In genomic region chr8:22047699-22048464, GRCm38 (mm10) we compare ENCODE assay signal across 8 mouse cellular contexts. TPM values are rescaled to one million over a fixed set of nuclear protein-coding genes. Genes with fewer than 3 reads are reported as not detected.
A peak's percentile ranks its signal among the peaks of the same experiment; 100 is the strongest.
DNase-seq lines count a peak whose midpoint lies in the region; ATAC-seq and TF ChIP-seq lines count a peak whose summit lies in the region.

No protein-coding gene starts in this region.

- H3K27ac ChIP-seq in forebrain, embryonic 13.5 days: no peak overlapping the region
- H3K27ac ChIP-seq in intestine, embryonic 16.5 days (ENCODE audit: low read length): no peak overlapping the region
- no peak overlapping the region for H3K27ac ChIP-seq in liver, embryonic 14.5 days
- H3K27ac ChIP-seq in neural tube, embryonic 12.5 days: no peak overlapping the region

- H3K27me3 ChIP-seq in forebrain, embryonic 13.5 days: no peaks in the 10 kb centered on the region
- H3K27me3 ChIP-seq in intestine, embryonic 16.5 days (replicated peaks; ENCODE audit: control insufficient read depth, insufficient read depth, low read length): no peaks in the 10 kb centered on the region
- H3K27me3 ChIP-seq in liver, embryonic 14.5 days (ENCODE audit: control insufficient read depth, insufficient read depth, low read length): no peaks in the 10 kb centered on the region
- H3K27me3 ChIP-seq in neural tube, embryonic 12.5 days (replicated peaks): no peaks in the 10 kb centered on the region

- ATAC-seq in frontal cortex, adult (ENCODE audit: low TSS enrichment): peak; percentile 77
- ATAC-seq in CD4-positive, CD25-positive, alpha-beta regulatory T cell, adult 4 months: peak; percentile 71
- peak; percentile 30; the same call in 1 of the 2 replicates for ATAC-seq in forebrain, embryonic 13.5 days
- ATAC-seq in intestine, embryonic 16.5 days: peak; percentile 93
- ATAC-seq in liver, embryonic 14.5 days (ENCODE audit: insufficient read depth): peak; percentile 84
- peak; percentile 58; the same call in 1 of the 2 replicates for ATAC-seq in neural tube, embryonic 12.5 days (ENCODE audit: low FRiP score, low read depth)

- H3K4me3 ChIP-seq in forebrain, embryonic 13.5 days: no peak overlapping the region
- no peak overlapping the region for H3K4me3 ChIP-seq in intestine, embryonic 16.5 days (ENCODE audit: low read length)
- no peak overlapping the region for H3K4me3 ChIP-seq in liver, embryonic 14.5 days (ENCODE audit: insufficient read depth in 1 of 2, low read depth in 2 of 2, low read length in 2 of 2)
- no peak overlapping the region for H3K4me3 ChIP-seq in neural tube, embryonic 12.5 days

- H3K36me3 ChIP-seq in forebrain, embryonic 13.5 days (ENCODE audit: poor library complexity, severe bottlenecking): no peaks in the 10 kb centered on the region
- no peaks in the 10 kb centered on the region for H3K36me3 ChIP-seq in intestine, embryonic 16.5 days (ENCODE audit: control insufficient read depth, insufficient read depth, low read length)
- H3K36me3 ChIP-seq in liver, embryonic 14.5 days (replicated peaks; ENCODE audit: control insufficient read depth, insufficient read depth, low read depth): peaks cover under 1% of the 10 kb centered on the region
- H3K36me3 ChIP-seq in neural tube, embryonic 12.5 days: no peaks in the 10 kb centered on the region

- H3K9ac ChIP-seq in forebrain, embryonic 13.5 days: no peak overlapping the region
- H3K9ac ChIP-seq in intestine, embryonic 16.5 days (ENCODE audit: low read depth, low read length): no peak overlapping the region
- H3K9ac ChIP-seq in liver, embryonic 14.5 days (replicated peaks): no peak overlapping the region
- H3K9ac ChIP-seq in neural tube, embryonic 12.5 days: no peak overlapping the region

- TF ChIP-seq CTCF in liver, embryonic 14.5 days (IDR thresholded peaks at IDR 0.05; ENCODE audit: low read depth): peak; percentile 89

- H3K9me3 ChIP-seq in forebrain, embryonic 13.5 days (replicated peaks): no peaks in the 10 kb centered on the region
- no peaks in the 10 kb centered on the region for H3K9me3 ChIP-seq in intestine, embryonic 16.5 days (ENCODE audit: control insufficient read depth, low read length)
- H3K9me3 ChIP-seq in liver, embryonic 14.5 days (ENCODE audit: control insufficient read depth, low read length): no peaks in the 10 kb centered on the region
- H3K9me3 ChIP-seq in neural tube, embryonic 12.5 days: no peaks in the 10 kb centered on the region

- DNase-seq in frontal cortex, postnatal 10 days (ENCODE audit: low spot score in 2 of 2): no peak
- DNase-seq in c-Kit-positive CD71-positive TER-119-positive erythroid progenitor cells, embryonic 14.5 days (ENCODE audit: low spot score): peak; percentile 59
- peak in 1 of 3 experiments; percentile 39 for DNase-seq in liver, embryonic 14.5 days (ENCODE audit: low read depth in 3 of 3, low spot score in 3 of 3)

- WGBS in forebrain, embryonic 13.5 days: 63% methylated on average over 2 of the region's 2 CpGs
- WGBS in intestine, embryonic 16.5 days: 51% methylated on average over 2 of the region's 2 CpGs
- 62% methylated on average over 2 of the region's 2 CpGs for WGBS in liver, embryonic 14.5 days (ENCODE audit: insufficient replicate concordance)
- WGBS in neural tube, embryonic 12.5 days: 50% methylated on average over 2 of the region's 2 CpGs

- H3K4me2 ChIP-seq in forebrain, embryonic 13.5 days: no peak overlapping the region
- no peak overlapping the region for H3K4me2 ChIP-seq in intestine, embryonic 16.5 days (ENCODE audit: low read depth, low read length)
- H3K4me2 ChIP-seq in liver, embryonic 14.5 days (ENCODE audit: low read depth): no peak overlapping the region
- no peak overlapping the region for H3K4me2 ChIP-seq in neural tube, embryonic 12.5 days (replicated peaks)

- no peaks in the 10 kb centered on the region for H3K4me1 ChIP-seq in forebrain, embryonic 13.5 days
- H3K4me1 ChIP-seq in intestine, embryonic 16.5 days (ENCODE audit: control insufficient read depth, insufficient read depth, low read length): peaks cover 6% of the 10 kb centered on the region
- H3K4me1 ChIP-seq in liver, embryonic 14.5 days (replicated peaks; ENCODE audit: control insufficient read depth in 2 of 2, insufficient read depth in 2 of 2, low read length in 1 of 2): peaks cover 0 to 3% of the 10 kb centered on the region in 2 experiments; a peak in 1 of 4 replicates
- H3K4me1 ChIP-seq in neural tube, embryonic 12.5 days: 0 out of 2 replicates have a peak, but pooled peaks cover 7% of the 10 kb centered on the region

- no peak for TF ChIP-seq EP300 in liver, embryonic 14.5 days (IDR thresholded peaks at IDR 0.05; ENCODE audit: low read depth)

RNA-seq across cellular contexts. Expression of gene Atp7b, which starts 12.2 kb away (rescaled TPM):
- polyA plus RNA-seq in CD4-positive, CD25-positive, alpha-beta regulatory T cell, adult 4 months (2017; shearing (Covaris generic)): under 1 TPM; 0.09 to 0.36 TPM
- polyA plus RNA-seq in forebrain, embryonic 13.5 days (2015; fragmentation: Nextera tagmentation; extraction: Ambion mirVana): 1.3 TPM in 2 replicates
- 4.7 and 5.1 TPM in 2 replicates for polyA plus RNA-seq in intestine, embryonic 16.5 days (2015; fragmentation: Nextera tagmentation; extraction: Ambion mirVana)
- polyA plus RNA-seq in liver, embryonic 14.5 days (2012; rRNA removed): 8.4 and 9.4 TPM in 2 replicates
- 10.4 and 12.0 TPM in 2 replicates for polyA plus RNA-seq in liver, embryonic 14.5 days (2014; fragmentation: Nextera tagmentation; extraction: Ambion mirVana)
- polyA plus RNA-seq in neural tube, embryonic 12.5 days (2016; fragmentation: Nextera tagmentation; extraction: Ambion mirVana): 1.5 and 1.7 TPM in 2 replicates

RNA-seq across cellular contexts. Expression of gene Alg11, which starts 12.6 kb away (rescaled TPM):
- 10 to 100 TPM; 26.9 to 27.5 TPM for polyA plus RNA-seq in CD4-positive, CD25-positive, alpha-beta regulatory T cell, adult 4 months (2017; shearing (Covaris generic))
- 28.9 and 29.6 TPM in 2 replicates for polyA plus RNA-seq in forebrain, embryonic 13.5 days (2015; fragmentation: Nextera tagmentation; extraction: Ambion mirVana)
- 28.7 and 30.4 TPM in 2 replicates for polyA plus RNA-seq in intestine, embryonic 16.5 days (2015; fragmentation: Nextera tagmentation; extraction: Ambion mirVana)
- polyA plus RNA-seq in liver, embryonic 14.5 days (2012; rRNA removed): 2.3 and 3.1 TPM in 2 replicates
- polyA plus RNA-seq in liver, embryonic 14.5 days (2014; fragmentation: Nextera tagmentation; extraction: Ambion mirVana): 5.1 and 5.4 TPM in 2 replicates
- 20.9 and 30.2 TPM in 2 replicates for polyA plus RNA-seq in neural tube, embryonic 12.5 days (2016; fragmentation: Nextera tagmentation; extraction: Ambion mirVana)

Comparison
In these comparisons a context has a peak if more than half of its experiments do, and no peak if none do; other contexts are left out.
1. ATAC-seq: peak in every context shown above with its lines; median percentile 93 in intestine, embryonic 16.5 days; 84 in liver, embryonic 14.5 days; 77 in frontal cortex, adult; 71 in CD4-positive, CD25-positive, alpha-beta regulatory T cell, adult 4 months; 58 in neural tube, embryonic 12.5 days; 30 in forebrain, embryonic 13.5 days.